Mouse (Mus musculus): Measurements from ENCODE around the gene Cox4i2. TPM values are rescaled to one million over a fixed set of nuclear protein-coding genes. Genes with fewer than 3 reads are reported as not detected.

Gene Cox4i2
- polyA plus RNA-seq, 1 experiment from 2014 or later: 5.0 TPM

DNA sequence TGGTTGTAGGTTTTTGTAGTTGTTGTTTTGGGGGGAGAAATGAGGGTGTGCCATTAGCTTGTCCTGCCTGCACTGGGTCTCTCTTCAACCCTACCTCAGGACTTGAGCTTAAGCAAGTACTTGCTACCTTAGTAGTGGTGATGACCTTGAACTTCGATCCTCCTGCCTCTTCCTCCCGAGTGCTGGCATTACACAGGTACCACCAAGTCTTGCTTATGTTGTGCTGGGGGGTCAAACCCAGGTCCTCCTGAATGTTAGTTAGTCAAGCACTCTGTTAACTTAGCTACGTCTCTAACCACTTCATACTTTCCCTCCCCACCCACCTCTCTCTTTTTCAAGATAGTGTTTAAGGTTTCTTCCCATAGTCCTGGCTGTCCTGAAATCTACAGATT lies 29.6 kb upstream of the Cox4i2 start:
- 69% methylated on average over 3 of the region's 3 CpGs for WGBS
- H3K4me2 ChIP-seq (replicated peaks): peak overlapping the region; percentile 68
- peak overlapping the region; percentile 30 for H3K4me3 ChIP-seq
- H3K9me3 ChIP-seq (replicated peaks): no peaks in the 10 kb centered on the region
- H3K4me1 ChIP-seq: peaks cover 41% of the 10 kb centered on the region
- peak overlapping the region; percentile 48; the same call in 1 of the 2 replicates for H3K27ac ChIP-seq
- no peaks in the 10 kb centered on the region for H3K27me3 ChIP-seq
- H3K36me3 ChIP-seq: no peaks in the 10 kb centered on the region
- peak overlapping the region; percentile 68; the same call in 1 of the 2 replicates for H3K9ac ChIP-seq
- ATAC-seq (ENCODE audit: low FRiP score): peak; percentile 20; the same call in 1 of the 2 replicates

DNA sequence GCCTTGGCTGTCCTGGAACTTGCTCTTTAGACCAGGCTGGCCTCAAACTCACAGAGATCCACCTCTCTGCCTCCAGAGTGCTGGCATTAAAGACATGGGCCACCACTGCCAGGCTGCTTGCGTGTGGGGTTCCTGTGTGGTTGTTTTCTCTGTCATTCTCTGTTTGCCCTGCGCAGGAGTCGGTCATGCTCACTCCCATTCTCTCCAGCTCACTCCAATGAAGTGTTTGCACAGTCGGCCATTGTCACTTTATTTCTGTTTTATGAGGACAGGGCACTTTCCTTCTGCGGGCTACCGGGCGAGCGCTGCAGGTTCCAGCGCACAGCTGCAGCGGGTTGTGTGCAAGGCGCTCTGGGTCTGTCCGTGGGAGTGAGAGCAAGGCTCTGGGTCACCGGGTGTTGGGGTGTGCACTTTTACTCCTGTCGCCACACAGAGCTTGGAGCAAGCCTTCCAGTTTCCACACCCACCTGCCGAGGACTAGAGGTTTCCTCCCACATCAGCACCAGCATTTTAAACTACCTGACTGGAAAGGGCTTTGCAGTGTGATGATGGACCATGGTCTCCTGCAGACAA lies 28.7 kb upstream of the Cox4i2 start:
- Histone ChIP-seq H3K4me2 (replicated peaks) (no peak overlapping the region), H3K27ac (peak overlapping the region; percentile 64), H3K9me3 (replicated peaks) (no peaks in the 10 kb centered on the region), H3K36me3 (no peaks in the 10 kb centered on the region), H3K27me3 (no peaks in the 10 kb centered on the region), H3K4me3 (no peak overlapping the region), H3K9ac (no peak overlapping the region), H3K4me1 (peaks cover 46% of the 10 kb centered on the region)
- WGBS: 61% methylated on average over 15 of the region's 15 CpGs
- no peak for ATAC-seq (ENCODE audit: low FRiP score)

- WGBS: 85% methylated on average over 6 of the region's 6 CpGs
Observed at GRCm38 (mm10) chr2:152726213-152726612, 27.8 kb upstream of the Cox4i2 start.

GRCm38 (mm10) chr2:152726751-152727335 lies 27.1 kb upstream of the Cox4i2 start:
- Histone ChIP-seq H3K36me3 (no peaks in the 10 kb centered on the region), H3K9ac (no peak overlapping the region), H3K4me2 (replicated peaks) (no peak overlapping the region), H3K27ac (peak overlapping the region; percentile 52; the same call in 1 of the 2 replicates), H3K9me3 (replicated peaks) (no peaks in the 10 kb centered on the region), H3K27me3 (no peaks in the 10 kb centered on the region), H3K4me3 (no peak overlapping the region), H3K4me1 (peaks cover 46% of the 10 kb centered on the region)
- no peak for ATAC-seq (ENCODE audit: low FRiP score)
- 72% methylated on average over 6 of the region's 6 CpGs for WGBS

More at GRCm38 (mm10) chr2:152726213-152726612, 27.8 kb upstream of the Cox4i2 start:
- Histone ChIP-seq H3K27ac (no peak overlapping the region), H3K36me3 (no peaks in the 10 kb centered on the region), H3K4me3 (no peak overlapping the region), H3K4me2 (replicated peaks) (no peak overlapping the region), H3K9me3 (replicated peaks) (no peaks in the 10 kb centered on the region), H3K4me1 (peaks cover 46% of the 10 kb centered on the region), H3K9ac (no peak overlapping the region), H3K27me3 (no peaks in the 10 kb centered on the region)
- ATAC-seq (ENCODE audit: low FRiP score): no peak

DNA sequence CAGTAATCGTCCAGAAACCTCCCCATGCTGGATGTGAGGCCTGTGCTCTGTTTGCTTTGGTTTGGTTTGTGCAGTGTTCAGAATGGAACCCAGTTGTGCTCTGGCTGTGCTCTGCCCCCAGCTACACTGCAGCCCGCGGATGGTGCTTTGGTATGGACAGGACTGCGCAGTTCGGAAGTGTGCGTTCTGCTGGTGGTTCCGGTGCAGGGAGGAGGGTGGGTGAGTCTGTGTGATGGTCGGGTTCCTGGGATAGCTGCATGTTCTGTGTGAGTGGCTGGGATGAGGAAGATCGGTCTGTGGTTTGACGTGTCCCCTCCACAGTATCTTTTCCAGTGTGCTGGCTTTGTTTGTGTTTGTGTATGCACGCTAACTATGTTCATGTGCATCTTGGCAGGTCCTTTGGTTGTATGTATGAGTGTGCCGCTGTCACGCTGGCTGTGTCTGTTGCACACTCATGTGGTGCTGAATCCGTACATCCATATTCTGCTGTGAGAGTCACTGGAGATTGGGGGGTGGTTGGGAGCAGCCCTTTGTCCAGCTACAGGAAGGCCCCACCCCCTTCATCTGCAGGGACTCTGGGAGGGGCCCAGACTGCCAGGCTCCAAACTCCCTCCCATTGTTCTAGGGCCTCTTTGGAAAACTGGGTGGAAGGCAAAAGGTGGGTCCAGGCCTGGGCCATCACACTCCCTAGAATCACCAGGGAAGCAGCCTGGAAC lies 26.0 kb upstream of the Cox4i2 start:
- H3K9me3 ChIP-seq (replicated peaks): no peaks in the 10 kb centered on the region
- no peak overlapping the region for H3K4me3 ChIP-seq
- H3K4me1 ChIP-seq: peaks cover 46% of the 10 kb centered on the region
- WGBS: 82% methylated on average over 14 of the region's 14 CpGs
- H3K9ac ChIP-seq: no peak overlapping the region
- H3K27me3 ChIP-seq: no peaks in the 10 kb centered on the region
- peak overlapping the region; percentile 60 for H3K27ac ChIP-seq
- ATAC-seq (ENCODE audit: low FRiP score): no peak
- no peaks in the 10 kb centered on the region for H3K36me3 ChIP-seq
- H3K4me2 ChIP-seq (replicated peaks): no peak overlapping the region

DNA sequence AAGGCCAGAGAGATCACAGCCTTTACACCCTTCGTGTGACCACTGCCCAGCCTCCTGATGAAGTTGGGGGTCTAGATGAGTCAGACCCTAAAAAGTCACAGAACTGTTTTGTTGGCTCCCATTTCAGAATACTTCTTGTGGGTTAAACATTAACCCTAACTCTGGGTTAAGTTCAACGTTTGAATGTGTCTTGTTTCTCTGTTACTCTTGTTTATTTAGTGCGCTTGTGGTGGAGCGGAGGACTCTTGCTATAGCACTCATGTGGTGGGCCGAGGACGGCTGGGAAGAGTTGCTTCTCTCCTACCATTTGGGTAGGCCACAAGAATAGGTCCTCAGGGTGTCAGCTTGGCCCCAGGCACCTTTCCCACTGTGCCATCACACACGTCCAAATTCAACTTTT lies 25.4 kb upstream of the Cox4i2 start:
- peaks cover 50% of the 10 kb centered on the region for H3K4me1 ChIP-seq
- no peak overlapping the region for H3K4me2 ChIP-seq (replicated peaks)
- 0 out of 2 replicates have a peak overlapping the region, but pooled peaks have one; percentile 60 for H3K27ac ChIP-seq
- WGBS: 83% methylated on average over 7 of the region's 7 CpGs
- no peaks in the 10 kb centered on the region for H3K36me3 ChIP-seq
- no peak for ATAC-seq (ENCODE audit: low FRiP score)
- H3K9me3 ChIP-seq (replicated peaks): no peaks in the 10 kb centered on the region
- H3K27me3 ChIP-seq: no peaks in the 10 kb centered on the region
- no peak overlapping the region for H3K4me3 ChIP-seq
- no peak overlapping the region for H3K9ac ChIP-seq

GRCm38 (mm10) chr2:152729013-152729635 lies 24.8 kb upstream of the Cox4i2 start:
- no peak overlapping the region for H3K4me3 ChIP-seq

GRCm38 (mm10) chr2:152729636-152730020 lies 24.3 kb upstream of the Cox4i2 start:
- no peaks in the 10 kb centered on the region for H3K36me3 ChIP-seq
- H3K27ac ChIP-seq: peak overlapping the region; percentile 78
- no peak overlapping the region for H3K9ac ChIP-seq
- H3K4me1 ChIP-seq: peaks cover 46% of the 10 kb centered on the region
- ATAC-seq (ENCODE audit: low FRiP score): peak; percentile 39
- H3K4me2 ChIP-seq (replicated peaks): no peak overlapping the region
- 31% methylated on average over 7 of the region's 7 CpGs for WGBS
- no peaks in the 10 kb centered on the region for H3K27me3 ChIP-seq
- no peak overlapping the region for H3K4me3 ChIP-seq
- H3K9me3 ChIP-seq (replicated peaks): no peaks in the 10 kb centered on the region

More at GRCm38 (mm10) chr2:152729013-152729635, 24.8 kb upstream of the Cox4i2 start:
- Histone ChIP-seq H3K27me3 (no peaks in the 10 kb centered on the region), H3K36me3 (no peaks in the 10 kb centered on the region), H3K4me1 (peaks cover 46% of the 10 kb centered on the region), H3K27ac (peak overlapping the region; percentile 78), H3K4me2 (replicated peaks) (no peak overlapping the region), H3K9ac (no peak overlapping the region), H3K9me3 (replicated peaks) (no peaks in the 10 kb centered on the region)
- ATAC-seq (ENCODE audit: low FRiP score): no peak; the same call in 1 of the 2 replicates
- 41% methylated on average over 8 of the region's 8 CpGs for WGBS

- Histone ChIP-seq H3K9ac (no peak overlapping the region), H3K4me2 (replicated peaks) (no peak overlapping the region), H3K9me3 (replicated peaks) (no peaks in the 10 kb centered on the region), H3K27ac (no peak overlapping the region), H3K27me3 (no peaks in the 10 kb centered on the region), H3K4me1 (peaks cover 50% of the 10 kb centered on the region), H3K4me3 (no peak overlapping the region), H3K36me3 (no peaks in the 10 kb centered on the region)
- ATAC-seq (ENCODE audit: low FRiP score): no peak
- 90% methylated on average over 2 of the region's 2 CpGs for WGBS
Observed at GRCm38 (mm10) chr2:152733201-152733600, 20.8 kb upstream of the Cox4i2 start.

DNA sequence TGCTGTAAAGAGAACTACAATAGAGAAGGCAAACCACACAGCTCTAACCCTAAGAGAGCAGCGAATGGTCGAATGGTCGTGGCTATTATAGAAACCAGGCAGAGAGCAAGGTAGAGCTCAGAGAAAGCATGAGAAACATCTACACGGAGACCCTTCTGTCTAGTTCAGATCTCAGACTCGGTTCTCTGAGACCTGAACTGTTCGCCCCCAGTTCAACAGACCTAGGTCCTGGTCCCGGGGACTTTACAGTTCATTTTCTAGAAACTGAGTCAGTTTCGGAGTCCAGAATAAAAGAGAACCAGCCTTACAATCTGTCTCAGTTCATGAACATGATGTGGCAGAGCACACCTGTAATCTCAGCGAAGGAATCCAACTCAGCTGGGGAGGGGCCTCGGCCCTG lies 19.5 kb upstream of the Cox4i2 start:
- 10% methylated on average over 10 of the region's 10 CpGs for WGBS
- H3K9ac ChIP-seq: peak overlapping the region; percentile 49; the same call in 1 of the 2 replicates
- H3K4me2 ChIP-seq (replicated peaks): peak overlapping the region; percentile 65
- ATAC-seq (ENCODE audit: low FRiP score): no peak
- H3K9me3 ChIP-seq (replicated peaks): no peaks in the 10 kb centered on the region
- peaks cover 49% of the 10 kb centered on the region for H3K4me1 ChIP-seq
- H3K27ac ChIP-seq: peak overlapping the region; percentile 82
- no peaks in the 10 kb centered on the region for H3K27me3 ChIP-seq
- no peaks in the 10 kb centered on the region for H3K36me3 ChIP-seq
- peak overlapping the region; percentile 49 for H3K4me3 ChIP-seq

DNA sequence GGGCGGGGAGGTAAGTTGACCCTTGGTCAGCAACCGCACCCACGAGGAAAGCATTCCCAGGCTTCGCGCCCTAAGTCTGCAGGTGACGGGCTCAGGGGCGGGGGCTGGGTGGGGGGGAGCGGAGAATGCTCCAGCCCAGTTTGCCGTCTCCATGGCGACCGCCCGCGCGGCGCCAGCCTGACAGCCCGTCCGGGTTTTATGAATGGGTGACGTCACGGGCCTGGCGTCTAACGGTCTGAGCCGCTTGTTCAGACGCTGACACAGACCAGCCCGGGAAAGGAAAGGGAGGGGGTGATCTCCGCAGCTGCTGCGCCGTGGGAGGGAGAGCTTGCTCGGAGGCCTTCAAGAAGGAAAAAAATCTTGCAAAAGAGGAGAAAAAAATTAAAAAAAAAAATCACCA lies 19.0 kb upstream of the Cox4i2 start:
- Histone ChIP-seq H3K27me3 (no peaks in the 10 kb centered on the region), H3K9ac (peak overlapping the region; percentile 55), H3K9me3 (replicated peaks) (no peaks in the 10 kb centered on the region), H3K27ac (peak overlapping the region; percentile 82), H3K4me1 (peaks cover 49% of the 10 kb centered on the region), H3K36me3 (no peaks in the 10 kb centered on the region), H3K4me2 (replicated peaks) (peak overlapping the region; percentile 65), H3K4me3 (peak overlapping the region; percentile 49)
- 2% methylated on average over 28 of the region's 28 CpGs for WGBS
- ATAC-seq (ENCODE audit: low FRiP score): peak; percentile 87

DNA sequence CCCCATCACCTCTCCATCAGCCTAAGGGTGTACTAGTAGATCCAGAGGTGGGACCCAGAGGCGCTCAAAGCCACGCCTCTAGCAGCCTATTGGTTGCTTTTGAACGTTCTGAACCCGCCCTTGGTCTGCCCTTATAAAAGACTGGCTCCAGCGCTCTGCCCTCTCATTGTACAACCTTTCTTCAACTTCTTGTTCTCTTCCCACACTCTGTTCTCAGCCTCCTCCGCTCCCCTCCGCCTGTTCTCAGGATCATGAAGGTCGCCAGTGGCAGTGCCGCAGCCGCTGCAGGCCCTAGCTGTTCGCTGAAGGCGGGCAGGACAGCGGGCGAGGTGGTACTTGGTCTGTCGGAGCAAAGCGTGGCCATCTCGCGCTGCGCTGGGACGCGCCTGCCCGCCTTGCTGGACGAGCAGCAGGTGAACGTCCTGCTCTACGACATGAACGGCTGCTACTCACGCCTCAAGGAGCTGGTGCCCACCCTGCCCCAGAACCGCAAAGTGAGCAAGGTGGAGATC lies 17.8 kb upstream of the Cox4i2 start, which contains the start of gene Id1:
Gene Id1 (plus strand): TSS at position 162 of the 512 bp plus-strand sequence.
- H3K4me1 ChIP-seq: peaks cover 53% of the 10 kb centered on the region
- H3K4me2 ChIP-seq (replicated peaks): peak within 1 kb of the TSS; percentile 65
- no peaks in the 10 kb centered on the region for H3K27me3 ChIP-seq
- no peaks in the 10 kb centered on the region for H3K36me3 ChIP-seq
- H3K27ac ChIP-seq: peak within 1 kb of the TSS; percentile 82
- WGBS: under 1% methylated on average over 28 of the region's 28 CpGs
- H3K4me3 ChIP-seq: peak within 1 kb of the TSS; percentile 49
- no peaks in the 10 kb centered on the region for H3K9me3 ChIP-seq (replicated peaks)
- H3K9ac ChIP-seq: peak within 1 kb of the TSS; percentile 70
- peak; percentile 60 for ATAC-seq (ENCODE audit: low FRiP score)

Measured in hindbrain, embryonic 12.5 days (tissue).